Mouse (Mus musculus): Measurements from ENCODE around the gene Gm29735. TPM values are rescaled to one million over a fixed set of nuclear protein-coding genes. Genes with fewer than 3 reads are reported as not detected.
"Not testable (repeated sequence)": the region's sequence is repeated elsewhere in the genome, so short reads cannot be mapped to it uniquely, and the experiment has no call there.

The Gm29735 gene
- polyA plus RNA-seq, 1 experiment from 2014 or later = not detected

DNA sequence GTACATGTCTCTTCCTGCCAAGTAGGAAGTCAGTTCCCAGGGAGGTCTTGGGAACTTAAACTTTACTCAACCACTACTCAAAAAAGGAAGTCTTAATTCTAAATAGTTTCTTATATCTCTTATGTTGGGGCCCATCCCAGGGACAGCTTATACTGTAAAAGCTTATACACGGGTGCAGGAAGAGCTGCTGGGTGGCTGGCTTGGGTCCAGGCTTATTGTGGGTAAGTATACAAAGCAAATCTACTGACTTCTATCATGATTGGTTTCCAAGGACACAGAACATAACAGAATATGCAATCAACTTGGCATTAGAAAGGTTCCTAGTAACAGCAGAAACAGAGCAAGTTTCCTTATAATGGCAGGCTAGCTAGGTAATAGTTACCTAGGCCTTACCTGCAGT, 1.6 kb downstream of the Gm29735 start:
- H3K27me3 ChIP-seq = peaks cover 11% of the 10 kb centered on the region
- in situ Hi-C loops (cut with MboI; ENCODE audit: low pct_unique_long_range_greater_than_20kb) = no loop called here
- CTCF ChIA-PET = no interaction called here
- POLR2A ChIA-PET = no interaction called here
- no peak for ATAC-seq
- TF ChIP-seq CTCF (IDR thresholded peaks at IDR 0.05) = no peak
- no peak for DNase-seq (ENCODE audit: low read depth, low spot score)

GRCm38 (mm10) chr7:142152191-142152590, 4.7 kb downstream of the Gm29735 start:
- DNase-seq (ENCODE audit: low read depth, low spot score) (no peak), ATAC-seq (no peak)
- in situ Hi-C loops (cut with MboI; ENCODE audit: low pct_unique_long_range_greater_than_20kb) = no loop called here
- H3K27me3 ChIP-seq = peaks cover 5% of the 10 kb centered on the region
- ChIA-PET CTCF (no interaction called here), POLR2A (no interaction called here)
- TF ChIP-seq CTCF (IDR thresholded peaks at IDR 0.05) = no peak

GRCm38 (mm10) chr7:142148633-142149032, 8.3 kb downstream of the Gm29735 start:
- peaks cover 5% of the 10 kb centered on the region for H3K27me3 ChIP-seq
- ChIA-PET POLR2A (no interaction called here), CTCF (no interaction called here)
- no peak for DNase-seq (ENCODE audit: low read depth, low spot score)
- TF ChIP-seq CTCF (IDR thresholded peaks at IDR 0.05) = no peak
- no peak for ATAC-seq
- in situ Hi-C loops (cut with MboI; ENCODE audit: low pct_unique_long_range_greater_than_20kb) = loop anchor here (5.0 kb wide), 1 partner anchor 99 kb away; no protein-coding TSS in a partner anchor

- ChIA-PET CTCF (interaction anchor here (1.0 kb wide), 1 partner anchor 13 kb away, joined by 3 read pairs; no protein-coding TSS in a partner anchor), POLR2A (no interaction called here)
- peak; percentile 63 for TF ChIP-seq CTCF (IDR thresholded peaks at IDR 0.05)
- no peaks in the 10 kb centered on the region for H3K27me3 ChIP-seq
- in situ Hi-C loops (cut with MboI; ENCODE audit: low pct_unique_long_range_greater_than_20kb) = loop anchor here (5.0 kb wide), 1 partner anchor 101 kb away; no protein-coding TSS in a partner anchor
- no peak for ATAC-seq
- no peak for DNase-seq (ENCODE audit: low read depth, low spot score)
Measured at GRCm38 (mm10) chr7:142146033-142146432, 10.9 kb downstream of the Gm29735 start.

GRCm38 (mm10) chr7:142145413-142145940, 11.4 kb downstream of the Gm29735 start:
- in situ Hi-C loops (cut with MboI; ENCODE audit: low pct_unique_long_range_greater_than_20kb) = loop anchor here (5.0 kb wide), 1 partner anchor 102 kb away; no protein-coding TSS in a partner anchor
- no peak for DNase-seq (ENCODE audit: low read depth, low spot score)
- ChIA-PET POLR2A (no interaction called here), CTCF (interaction anchor here (1.0 kb wide), 1 partner anchor 13 kb away, joined by 3 read pairs; no protein-coding TSS in a partner anchor)
- ATAC-seq = no peak
- TF ChIP-seq CTCF (IDR thresholded peaks at IDR 0.05) = no peak
- H3K27me3 ChIP-seq = no peaks in the 10 kb centered on the region

DNA sequence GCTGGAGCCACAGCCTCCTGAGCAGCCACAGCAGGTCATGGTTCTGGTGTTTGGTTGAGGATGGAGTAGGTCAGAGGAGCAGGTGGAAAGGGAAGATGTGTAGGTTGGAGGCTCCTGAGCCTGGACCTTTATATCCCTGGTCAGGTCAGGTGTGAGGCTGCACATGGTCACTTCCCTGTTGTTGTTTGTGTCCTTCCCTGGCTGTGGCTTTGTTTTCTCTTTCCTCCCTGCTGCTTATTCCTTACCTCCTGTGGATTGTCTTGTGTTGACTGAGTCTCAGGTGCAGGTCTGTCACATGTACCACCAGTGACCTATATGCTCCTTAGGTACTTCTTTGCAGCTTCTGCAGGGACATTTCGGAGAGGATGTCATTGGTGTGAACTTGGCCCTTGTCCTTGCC, 12.4 kb downstream of the Gm29735 start, which contains the start of gene Gm45337:
TSS of gene Gm45337 (minus strand) at position 101 of the 400 bp plus-strand sequence.
- CTCF ChIA-PET = no interaction called here
- POLR2A ChIA-PET = no interaction called here
- H3K27me3 ChIP-seq = no peaks in the 10 kb centered on the region
- ATAC-seq (no peak), DNase-seq (ENCODE audit: low read depth, low spot score) (no peak)
- in situ Hi-C loops (cut with MboI; ENCODE audit: low pct_unique_long_range_greater_than_20kb) = no loop called here
- no peak for TF ChIP-seq CTCF (IDR thresholded peaks at IDR 0.05)

DNA sequence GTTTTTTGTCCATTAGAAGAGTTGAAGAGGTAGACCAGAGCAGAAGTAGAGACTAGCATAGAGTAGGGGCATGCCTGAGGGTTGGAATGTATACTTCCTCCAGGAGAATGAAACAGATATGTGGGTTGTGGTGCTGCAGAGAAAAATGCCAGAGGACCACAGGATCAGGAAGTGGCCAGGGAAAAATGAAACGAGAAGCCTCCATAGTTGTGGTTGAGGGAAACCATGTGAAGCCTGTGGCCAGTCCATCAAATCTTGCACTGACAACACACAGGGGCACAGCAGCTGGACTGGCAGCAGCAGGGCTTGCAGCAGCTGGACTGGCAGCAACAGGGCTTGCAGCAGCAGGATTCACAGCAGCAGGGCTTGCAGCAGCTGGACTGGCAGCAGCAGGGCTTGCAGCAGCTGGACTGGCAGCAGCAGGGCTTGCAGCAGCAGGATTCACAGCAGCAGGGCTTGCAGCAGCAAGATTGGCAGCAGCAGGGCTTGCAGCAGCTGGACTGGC, 13.4 kb downstream of the Gm29735 start:
- DNase-seq (ENCODE audit: low read depth, low spot score); H3K27me3 ChIP-seq; CTCF ChIA-PET; ATAC-seq; POLR2A ChIA-PET; in situ Hi-C loops (cut with MboI; ENCODE audit: low pct_unique_long_range_greater_than_20kb): not testable (repeated sequence)

GRCm38 (mm10) chr7:142140696-142141095, 16.2 kb downstream of the Gm29735 start:
- in situ Hi-C loops (cut with MboI; ENCODE audit: low pct_unique_long_range_greater_than_20kb) = no loop called here
- POLR2A ChIA-PET = no interaction called here
- no peak for DNase-seq (ENCODE audit: low read depth, low spot score)
- peaks cover 12% of the 10 kb centered on the region for H3K27me3 ChIP-seq
- ATAC-seq = no peak
- CTCF ChIA-PET = no interaction called here
- TF ChIP-seq CTCF (IDR thresholded peaks at IDR 0.05) = no peak

DNA sequence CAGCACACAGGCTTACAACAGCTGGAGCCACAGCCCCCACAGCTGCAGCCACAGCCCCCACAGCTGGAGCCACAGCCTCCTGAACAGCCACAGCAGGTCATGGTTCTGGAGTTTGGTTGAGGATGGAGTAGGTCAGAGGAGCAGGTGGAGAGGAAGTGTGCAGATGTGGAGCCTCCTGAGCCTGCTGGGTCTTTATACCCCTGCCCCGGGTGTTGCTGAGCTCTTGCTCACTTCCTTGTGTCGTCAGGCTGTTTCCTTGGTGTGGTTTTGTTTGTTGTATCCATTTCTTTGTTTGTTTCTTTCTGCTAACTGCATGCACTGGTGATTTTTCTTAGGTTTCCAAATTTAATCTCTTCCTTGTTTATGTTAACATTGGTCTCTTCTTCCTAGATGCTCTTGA, 21.0 kb downstream of the Gm29735 start, which contains the start of gene Gm39115:
TSS of gene Gm39115 (minus strand) at position 101 of the 400 bp plus-strand sequence.
- POLR2A ChIA-PET; DNase-seq (ENCODE audit: low read depth, low spot score); CTCF ChIA-PET; ATAC-seq; in situ Hi-C loops (cut with MboI; ENCODE audit: low pct_unique_long_range_greater_than_20kb): not testable (repeated sequence)
- peaks cover 15% of the 10 kb centered on the region for H3K27me3 ChIP-seq

DNA sequence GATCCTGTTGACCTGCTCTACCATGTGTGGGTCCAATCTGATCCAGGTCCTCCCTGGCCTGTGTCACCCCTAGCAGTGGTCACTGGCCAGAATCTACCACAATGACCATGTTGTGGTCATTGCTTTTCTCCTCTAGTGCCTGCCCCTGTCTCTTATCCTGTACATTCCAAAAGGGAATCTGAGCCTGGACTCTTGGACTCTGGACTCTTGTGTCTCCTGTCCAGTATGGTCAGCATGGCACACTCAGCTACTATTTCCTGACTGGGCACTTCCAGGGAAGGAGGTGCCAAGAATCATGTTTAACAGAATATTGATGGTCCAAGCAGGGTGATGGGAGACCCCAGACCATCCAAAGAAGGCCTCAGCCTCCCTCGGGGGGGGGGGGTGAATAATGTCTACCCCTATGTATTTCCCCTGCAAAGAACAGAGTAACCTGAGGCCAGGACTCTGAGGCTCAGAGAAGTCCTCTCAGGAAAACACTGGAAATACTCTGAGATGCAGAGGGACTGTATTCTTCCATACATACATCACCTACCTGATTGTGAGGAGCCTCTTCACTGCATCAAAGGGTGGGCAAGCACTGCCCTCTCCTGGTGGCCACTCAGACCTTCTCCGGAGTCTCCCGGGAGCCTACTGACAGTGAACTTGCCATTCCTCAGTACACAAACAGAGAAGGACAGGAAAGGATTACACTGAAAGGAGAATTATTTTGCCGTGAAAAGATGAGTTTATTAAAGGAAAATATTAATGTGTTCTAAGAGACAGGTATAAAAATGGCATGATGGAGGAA, 22.5 kb downstream of the Gm29735 start:
- ATAC-seq (no peak), DNase-seq (ENCODE audit: low read depth, low spot score) (no peak)
- ChIA-PET CTCF (no interaction called here), POLR2A (interaction anchor here (0.7 kb wide), 1 partner anchor 74 kb away, joined by 4 read pairs; no protein-coding TSS in a partner anchor)
- in situ Hi-C loops (cut with MboI; ENCODE audit: low pct_unique_long_range_greater_than_20kb) = no loop called here
- peak; percentile 69 for TF ChIP-seq CTCF (IDR thresholded peaks at IDR 0.05)
- peaks cover 15% of the 10 kb centered on the region for H3K27me3 ChIP-seq

GRCm38 (mm10) chr7:142128843-142129242, 28.1 kb downstream of the Gm29735 start:
- no peaks in the 10 kb centered on the region for H3K27me3 ChIP-seq
- DNase-seq (ENCODE audit: low read depth, low spot score) (no peak), ATAC-seq (no peak)
- in situ Hi-C loops (cut with MboI; ENCODE audit: low pct_unique_long_range_greater_than_20kb) = no loop called here
- TF ChIP-seq CTCF (IDR thresholded peaks at IDR 0.05) = no peak
- POLR2A ChIA-PET = no interaction called here
- CTCF ChIA-PET = interaction anchor here (1.0 to 1.4 kb wide), 2 partner anchors 9 to 30 kb away, joined by 3 read pairs; no protein-coding TSS in a partner anchor

- POLR2A ChIA-PET; in situ Hi-C loops (cut with MboI; ENCODE audit: low pct_unique_long_range_greater_than_20kb); ATAC-seq; DNase-seq (ENCODE audit: low read depth, low spot score); H3K27me3 ChIP-seq: not testable (repeated sequence)
- CTCF ChIA-PET = interaction anchor here (0.9 kb wide), 1 partner anchor 50 kb away, joined by 3 read pairs; no protein-coding TSS in a partner anchor
Measured at GRCm38 (mm10) chr7:142120629-142121028, 36.3 kb downstream of the Gm29735 start, which contains the start of gene Gm45618. Gene Gm45618 (minus strand): TSS chr7:142120729.
